Mouse (Mus musculus) T-cell, adult 66 days (primary cell): ENCODE results near the gene Neurog2. TPM values are rescaled to one million over a fixed set of nuclear protein-coding genes. Genes with fewer than 3 reads are reported as not detected.

ENCODE experiments used
- total RNA-seq, 2 experiments: library from RNA; stranded (reverse); gene quantifications; 3 replicates in 1 of 2; 4 replicates in 1 of 2; pipeline ENCODE4 v1.2.4; 2023

Gene Neurog2
- total RNA-seq = under 1 TPM in 1 of 2 experiments, not detected in 1; 0.23 TPM

GRCm38 (mm10) chr3:127633080-127634032 lies at the start of gene Neurog2:
Neurog2 (plus strand) TSS chr3:127633135.

Other genes starting within 250 kb of the Neurog2 start
- gene Ank2, start 133.8 kb upstream of the Neurog2 start, total RNA-seq = under 1 TPM; 0.09 to 0.55 TPM
- 10 to 100 TPM; 36.8 to 37.8 TPM for gene Larp7, start 79.8 kb upstream of the Neurog2 start, total RNA-seq
- 1 to 10 TPM; 7.7 to 8.2 TPM for gene Zgrf1, start 79.6 kb upstream of the Neurog2 start, total RNA-seq
- gene Alpk1, start 147.4 kb downstream of the Neurog2 start, total RNA-seq = 1 to 10 TPM; 5.2 to 5.9 TPM
- 1 to 10 TPM in 1 of 2 experiments, under 1 TPM in 1; 0.50 to 1.3 TPM for gene Tifa, start 156.7 kb downstream of the Neurog2 start, total RNA-seq
- gene Ap1ar, start 204.4 kb downstream of the Neurog2 start, total RNA-seq = 10 to 100 TPM; 56.1 to 68.5 TPM